Mouse (Mus musculus): ENCODE measurements around the gene Unc5b. TPM values are rescaled to one million over a fixed set of nuclear protein-coding genes. Genes with fewer than 3 reads are reported as not detected.

The Unc5b gene
- polyA plus RNA-seq, 1 experiment, result not detected

- no peaks in the 10 kb centered on the region for H3K36me3 ChIP-seq (ENCODE audit: control insufficient read depth)
- TF ChIP-seq TAL1 (IDR thresholded peaks at IDR 0.05; ENCODE audit: low read length), result no peak
- TF ChIP-seq GATA1 (IDR thresholded peaks at IDR 0.05; ENCODE audit: low read length), result no peak
- peaks cover 10% of the 10 kb centered on the region for H3K27me3 ChIP-seq (ENCODE audit: control insufficient read depth)
- H3K9me3 ChIP-seq (ENCODE audit: control insufficient read depth, low read length), result no peaks in the 10 kb centered on the region
- no peak overlapping the region for H3K4me3 ChIP-seq (replicated peaks)
- H3K4me1 ChIP-seq (ENCODE audit: control insufficient read depth), result no peaks in the 10 kb centered on the region
Observed at GRCm38 (mm10) chr10:60805436-60806206, 25.8 kb downstream of the Unc5b start.

- no peaks in the 10 kb centered on the region for H3K36me3 ChIP-seq (ENCODE audit: control insufficient read depth)
- peaks cover 15% of the 10 kb centered on the region for H3K27me3 ChIP-seq (ENCODE audit: control insufficient read depth)
Observed at GRCm38 (mm10) chr10:60804865-60805264, 26.5 kb downstream of the Unc5b start.

GRCm38 (mm10) chr10:60803971-60804370 lies 27.4 kb downstream of the Unc5b start:
- H3K27me3 ChIP-seq (ENCODE audit: control insufficient read depth), result peaks cover 23% of the 10 kb centered on the region
- H3K36me3 ChIP-seq (ENCODE audit: control insufficient read depth), result no peaks in the 10 kb centered on the region
- no peak overlapping the region for H3K4me3 ChIP-seq (replicated peaks)
- no peak for TF ChIP-seq TAL1 (IDR thresholded peaks at IDR 0.05; ENCODE audit: low read length)
- no peak for TF ChIP-seq GATA1 (IDR thresholded peaks at IDR 0.05; ENCODE audit: low read length)
- H3K4me1 ChIP-seq (ENCODE audit: control insufficient read depth), result no peaks in the 10 kb centered on the region
- no peaks in the 10 kb centered on the region for H3K9me3 ChIP-seq (ENCODE audit: control insufficient read depth, low read length)

More at GRCm38 (mm10) chr10:60804865-60805264, 26.5 kb downstream of the Unc5b start:
- Histone ChIP-seq H3K4me3 (replicated peaks) (no peak overlapping the region), H3K9me3 (ENCODE audit: control insufficient read depth, low read length) (no peaks in the 10 kb centered on the region), H3K4me1 (ENCODE audit: control insufficient read depth) (no peaks in the 10 kb centered on the region)
- TF ChIP-seq TAL1 (IDR thresholded peaks at IDR 0.05; ENCODE audit: low read length), result no peak

- H3K4me3 ChIP-seq (replicated peaks), result no peak overlapping the region
- no peaks in the 10 kb centered on the region for H3K36me3 ChIP-seq (ENCODE audit: control insufficient read depth)
- H3K4me1 ChIP-seq (ENCODE audit: control insufficient read depth), result no peaks in the 10 kb centered on the region
- H3K9me3 ChIP-seq (ENCODE audit: control insufficient read depth, low read length), result no peaks in the 10 kb centered on the region
- TF ChIP-seq GATA1 (IDR thresholded peaks at IDR 0.05; ENCODE audit: low read length) (no peak), TAL1 (IDR thresholded peaks at IDR 0.05; ENCODE audit: low read length) (no peak)
- peaks cover 25% of the 10 kb centered on the region for H3K27me3 ChIP-seq (ENCODE audit: control insufficient read depth)
Observed at GRCm38 (mm10) chr10:60801898-60802412, 29.4 kb downstream of the Unc5b start.

GRCm38 (mm10) chr10:60801168-60801897 lies 30.0 kb downstream of the Unc5b start:
- Histone ChIP-seq H3K9me3 (ENCODE audit: control insufficient read depth, low read length) (no peaks in the 10 kb centered on the region), H3K36me3 (ENCODE audit: control insufficient read depth) (no peaks in the 10 kb centered on the region), H3K27me3 (ENCODE audit: control insufficient read depth) (peaks cover 25% of the 10 kb centered on the region), H3K4me1 (ENCODE audit: control insufficient read depth) (no peaks in the 10 kb centered on the region), H3K4me3 (replicated peaks) (no peak overlapping the region)
- TF ChIP-seq GATA1 (IDR thresholded peaks at IDR 0.05; ENCODE audit: low read length) (no peak), TAL1 (IDR thresholded peaks at IDR 0.05; ENCODE audit: low read length) (no peak)

GRCm38 (mm10) chr10:60800295-60801167 lies 30.9 kb downstream of the Unc5b start:
- Histone ChIP-seq H3K4me3 (replicated peaks) (no peak overlapping the region), H3K36me3 (ENCODE audit: control insufficient read depth) (no peaks in the 10 kb centered on the region), H3K27me3 (ENCODE audit: control insufficient read depth) (peaks cover 25% of the 10 kb centered on the region), H3K9me3 (ENCODE audit: control insufficient read depth, low read length) (no peaks in the 10 kb centered on the region), H3K4me1 (ENCODE audit: control insufficient read depth) (no peaks in the 10 kb centered on the region)
- TF ChIP-seq TAL1 (IDR thresholded peaks at IDR 0.05; ENCODE audit: low read length), result no peak
- TF ChIP-seq GATA1 (IDR thresholded peaks at IDR 0.05; ENCODE audit: low read length), result no peak

GRCm38 (mm10) chr10:60797682-60798422 lies 33.5 kb downstream of the Unc5b start:
- no peaks in the 10 kb centered on the region for H3K36me3 ChIP-seq (ENCODE audit: control insufficient read depth)
- H3K27me3 ChIP-seq (ENCODE audit: control insufficient read depth), result peaks cover 25% of the 10 kb centered on the region
- no peaks in the 10 kb centered on the region for H3K9me3 ChIP-seq (ENCODE audit: control insufficient read depth, low read length)
- TF ChIP-seq TAL1 (IDR thresholded peaks at IDR 0.05; ENCODE audit: low read length) (no peak), GATA1 (IDR thresholded peaks at IDR 0.05; ENCODE audit: low read length) (no peak)
- no peak overlapping the region for H3K4me3 ChIP-seq (replicated peaks)
- H3K4me1 ChIP-seq (ENCODE audit: control insufficient read depth), result no peaks in the 10 kb centered on the region

- H3K36me3 ChIP-seq (ENCODE audit: control insufficient read depth), result no peaks in the 10 kb centered on the region
- no peak overlapping the region for H3K4me3 ChIP-seq (replicated peaks)
- H3K27me3 ChIP-seq (ENCODE audit: control insufficient read depth), result peaks cover 18% of the 10 kb centered on the region
- no peaks in the 10 kb centered on the region for H3K4me1 ChIP-seq (ENCODE audit: control insufficient read depth)
- TF ChIP-seq TAL1 (IDR thresholded peaks at IDR 0.05; ENCODE audit: low read length), result no peak
- TF ChIP-seq GATA1 (IDR thresholded peaks at IDR 0.05; ENCODE audit: low read length), result no peak
- H3K9me3 ChIP-seq (ENCODE audit: control insufficient read depth, low read length), result no peaks in the 10 kb centered on the region
Observed at GRCm38 (mm10) chr10:60796474-60796873, 34.9 kb downstream of the Unc5b start.

Measured in erythroblast, embryonic 14.5 days (primary cell).